Mouse (Mus musculus): ENCODE results near the gene Fam234b.
A peak's percentile ranks its signal among the peaks of the same experiment; 100 is the strongest.

The Fam234b gene

GRCm38 (mm10) chr6:135197921-135198532, at the start of gene Fam234b, which contains the start of gene Hebp1:
Fam234b (plus strand) TSS chr6:135197977.
Hebp1 (minus strand) TSS chr6:135198022.
- DNase-seq (ENCODE audit: low spot score in 2 of 2), result peak; percentile 67 to 72

DNA sequence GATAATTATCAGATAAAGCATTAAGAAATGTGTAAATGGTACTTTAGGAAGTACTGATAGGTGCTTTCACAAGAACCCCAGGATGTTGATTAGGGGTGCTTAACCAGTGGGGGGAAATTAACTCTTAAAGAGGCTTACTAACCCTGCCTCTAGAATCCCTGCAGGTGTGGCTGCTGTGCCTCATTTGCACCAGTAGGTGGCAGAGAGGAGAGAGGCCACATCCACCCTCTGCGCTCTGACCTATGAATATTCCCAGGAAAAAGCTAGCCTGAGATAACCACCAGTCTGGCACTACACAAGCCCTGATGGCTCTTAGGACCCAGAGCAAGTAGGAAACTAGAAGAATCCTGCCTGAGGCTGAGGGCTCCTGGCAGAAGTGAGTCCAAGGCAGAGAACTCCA, 49.3 kb upstream of the Fam234b start:
- DNase-seq (ENCODE audit: low spot score in 2 of 2), result no peak

DNA sequence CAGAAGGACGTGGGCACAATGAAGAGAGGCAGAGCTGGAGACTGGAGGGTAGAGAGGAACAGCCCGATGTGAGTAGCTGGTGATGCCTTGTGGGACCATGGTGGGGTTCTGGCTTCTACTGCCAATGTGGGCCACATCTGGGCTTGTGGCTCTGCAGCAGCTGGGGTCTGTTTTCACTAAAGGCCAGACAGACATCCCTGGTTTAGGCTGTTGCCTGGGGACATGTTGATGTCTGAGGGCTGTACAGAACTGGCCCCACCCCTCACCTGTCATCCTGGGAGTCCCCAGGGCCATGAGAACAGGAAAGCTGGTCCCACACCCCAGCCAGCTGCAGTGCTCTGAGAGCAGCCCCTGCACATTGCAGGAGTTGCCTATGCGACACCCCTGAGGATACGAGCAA, 48.6 kb upstream of the Fam234b start:
- no peak for DNase-seq (ENCODE audit: low spot score in 2 of 2)

- DNase-seq (ENCODE audit: low spot score in 2 of 2), result no peak
These were observed 48.1 kb upstream of the Fam234b start for GRCm38 (mm10) chr6:135149722-135150121.

DNA sequence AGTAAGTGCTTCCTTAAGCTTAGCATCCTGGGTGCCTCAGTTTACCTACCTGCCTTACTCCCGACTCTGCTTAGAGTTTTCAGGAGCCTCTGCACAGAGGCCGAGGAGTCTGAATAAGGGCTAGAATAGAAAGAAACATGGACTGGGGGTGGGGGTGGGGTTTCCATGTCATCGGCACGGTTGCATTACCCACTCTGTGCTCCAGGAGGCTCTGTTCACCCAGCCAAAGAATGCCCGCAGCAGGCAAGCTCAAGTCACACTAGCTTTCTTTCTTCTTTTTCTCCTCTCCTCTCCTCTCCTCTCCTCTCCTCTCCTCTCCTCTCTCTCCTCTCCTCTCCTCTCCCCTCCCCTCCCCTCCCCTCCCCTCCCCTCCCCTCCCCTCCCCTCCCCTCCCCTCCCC, 47.5 kb upstream of the Fam234b start:
- no peak for DNase-seq (ENCODE audit: low spot score in 2 of 2)

DNA sequence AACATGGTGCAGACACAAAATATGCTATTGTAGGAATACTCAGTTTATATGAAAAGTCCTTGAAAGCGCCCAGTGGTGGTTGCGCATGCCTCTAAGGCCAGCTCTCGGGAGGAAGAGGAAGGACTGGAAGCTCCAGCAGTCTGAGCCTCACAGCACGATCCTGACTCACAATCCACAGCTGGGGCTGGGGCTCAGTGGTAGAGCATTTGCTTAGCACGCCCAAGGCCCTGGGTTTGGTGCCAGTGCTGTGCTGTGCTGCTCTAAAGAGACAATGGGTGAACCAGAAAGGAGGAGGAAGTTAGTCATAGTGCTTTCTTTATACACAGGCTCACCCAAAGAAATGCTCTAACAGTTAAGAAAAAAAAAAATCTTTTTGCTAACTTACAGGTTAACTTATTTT, 44.1 kb upstream of the Fam234b start:
- DNase-seq (ENCODE audit: low spot score in 2 of 2), result no peak

- DNase-seq (ENCODE audit: low spot score in 2 of 2), result no peak
These were observed 41.2 kb upstream of the Fam234b start for GRCm38 (mm10) chr6:135156597-135156996.

DNA sequence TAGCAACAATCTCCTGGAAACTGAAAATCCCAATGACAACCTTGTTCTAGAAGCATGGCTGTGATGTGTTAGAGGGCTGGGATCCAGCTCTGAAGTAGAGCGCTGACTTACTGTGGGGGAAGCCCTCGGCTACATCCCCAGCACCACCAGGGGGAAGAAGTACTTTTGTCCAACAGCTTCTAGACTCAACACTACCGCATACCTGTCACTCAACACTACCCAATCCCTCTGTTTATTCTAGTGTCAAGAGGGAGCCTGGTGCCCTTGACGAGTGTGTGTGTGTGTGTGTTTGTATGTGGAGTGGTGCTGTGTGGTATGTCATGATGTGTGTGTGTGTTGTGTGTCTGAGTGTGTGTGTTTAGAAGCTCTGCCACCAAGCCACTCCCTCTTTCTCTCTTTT, 40.3 kb upstream of the Fam234b start:
- DNase-seq (ENCODE audit: low spot score in 2 of 2), result no peak

GRCm38 (mm10) chr6:135158509-135158908, 39.3 kb upstream of the Fam234b start:
- no peak for DNase-seq (ENCODE audit: low spot score in 2 of 2)

- DNase-seq (ENCODE audit: low spot score in 2 of 2), result no peak
These were observed 36.4 kb upstream of the Fam234b start for GRCm38 (mm10) chr6:135161356-135161755.

DNA sequence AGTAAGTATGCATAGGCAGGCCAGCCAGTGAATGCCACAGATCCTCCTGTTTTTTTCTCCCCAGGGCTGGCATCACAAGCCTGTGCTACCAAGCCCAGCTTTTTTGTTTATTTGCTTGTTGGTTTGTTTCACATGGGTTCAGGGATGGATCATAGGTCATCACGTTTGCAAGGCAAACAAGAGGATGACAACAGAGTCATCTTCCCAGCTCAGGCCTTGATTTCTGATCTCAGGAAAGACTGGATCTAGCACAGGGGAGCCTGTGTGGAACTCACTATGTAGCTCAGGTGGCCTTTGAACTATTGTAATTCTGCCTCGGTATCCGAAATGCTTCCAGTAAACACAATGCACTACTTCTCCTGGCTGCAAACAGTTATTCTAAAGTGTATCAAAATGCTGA, 35.5 kb upstream of the Fam234b start:
- DNase-seq (ENCODE audit: low spot score in 2 of 2), result no peak

DNA sequence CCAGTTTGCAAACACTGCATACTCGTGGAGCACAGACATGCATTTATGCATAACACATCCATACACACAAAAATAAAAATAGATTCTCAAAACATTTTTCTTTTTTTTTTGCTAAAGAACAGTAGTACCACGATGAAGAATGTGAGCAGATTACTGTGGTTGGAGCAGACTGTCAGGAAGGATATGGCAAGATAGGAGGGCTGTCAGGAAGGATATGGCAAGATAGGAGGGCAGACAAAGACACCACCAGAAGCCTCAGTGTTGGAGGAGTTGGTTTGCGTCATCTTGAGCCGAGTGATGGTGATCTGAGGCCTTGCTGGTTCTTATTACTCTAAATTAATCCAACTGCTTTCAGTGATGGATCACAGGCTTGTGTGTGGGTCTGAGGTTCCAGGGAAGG, 34.9 kb upstream of the Fam234b start:
- no peak for DNase-seq (ENCODE audit: low spot score in 2 of 2)

- no peak for DNase-seq (ENCODE audit: low spot score in 2 of 2)
These were observed 32.6 kb upstream of the Fam234b start for GRCm38 (mm10) chr6:135165191-135165590.

GRCm38 (mm10) chr6:135165706-135166105, 32.1 kb upstream of the Fam234b start:
- DNase-seq (ENCODE audit: low spot score in 2 of 2), result no peak

- DNase-seq (ENCODE audit: low spot score in 2 of 2), result no peak
These were observed 31.5 kb upstream of the Fam234b start for GRCm38 (mm10) chr6:135166262-135166661.

DNA sequence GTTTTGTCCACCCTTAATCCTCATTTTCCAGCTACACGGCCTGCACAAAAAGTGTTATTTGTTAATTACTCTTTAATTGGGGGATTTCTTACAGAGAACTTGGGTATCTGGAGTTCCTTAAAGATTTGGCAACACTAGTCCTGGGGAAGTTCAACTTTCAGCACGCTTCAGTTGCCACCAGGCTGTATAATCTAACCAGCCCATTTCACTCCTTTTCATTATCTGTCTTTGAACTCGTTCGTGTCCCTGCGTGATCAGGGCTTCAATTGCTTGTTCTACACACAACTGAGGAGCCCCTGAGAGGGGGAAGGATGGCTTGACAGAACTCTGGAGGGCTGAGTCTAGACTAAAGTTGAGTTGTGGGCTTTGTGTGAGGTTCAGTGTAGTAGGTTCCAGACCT, 31.1 kb upstream of the Fam234b start:
- DNase-seq (ENCODE audit: low spot score in 2 of 2), result no peak

GRCm38 (mm10) chr6:135167380-135168311, 30.1 kb upstream of the Fam234b start:
- DNase-seq (ENCODE audit: low spot score in 2 of 2), result peak; percentile 85 to 86

DNA sequence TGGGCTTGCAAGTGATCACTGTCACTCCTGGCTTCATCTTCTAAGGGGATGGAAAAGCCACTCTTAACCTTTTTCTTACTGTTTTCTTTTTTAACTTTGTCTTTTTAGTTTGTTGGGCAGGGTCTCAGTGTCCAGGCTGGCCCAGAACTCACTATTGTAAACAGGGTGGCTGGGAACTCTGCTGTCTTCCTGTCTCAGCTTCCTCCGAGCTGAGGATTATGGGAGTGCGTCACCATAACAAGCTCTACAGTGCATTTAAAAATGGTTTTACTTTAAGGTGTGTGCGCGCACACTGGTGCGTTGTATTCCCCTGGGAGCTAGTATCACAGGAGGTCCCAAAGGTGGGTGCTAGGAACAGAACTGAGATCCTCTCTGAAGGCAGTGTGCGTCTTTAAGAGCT, 29.3 kb upstream of the Fam234b start:
- DNase-seq (ENCODE audit: low spot score in 2 of 2), result no peak

GRCm38 (mm10) chr6:135169246-135169645, 28.5 kb upstream of the Fam234b start:
- no peak for DNase-seq (ENCODE audit: low spot score in 2 of 2)

DNA sequence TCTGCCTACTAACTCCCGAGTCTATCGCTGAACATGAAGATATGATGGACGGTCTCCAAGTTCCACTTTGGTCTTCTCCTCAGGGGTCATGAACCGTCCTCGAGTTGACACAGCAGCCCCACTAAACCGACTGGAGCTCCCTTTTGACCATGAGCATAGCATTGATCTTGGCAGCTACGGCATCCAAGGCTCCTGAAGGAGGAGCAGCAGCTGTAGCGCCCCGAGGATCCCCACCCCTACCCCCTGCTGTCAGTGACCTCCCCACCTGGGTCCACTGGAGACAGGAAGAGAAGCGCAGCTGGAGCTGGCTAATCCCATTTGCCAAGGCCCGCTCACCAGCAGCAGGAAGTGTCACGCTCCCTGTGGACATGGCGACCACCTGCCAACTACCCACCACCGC, 26.0 kb upstream of the Fam234b start:
- DNase-seq (ENCODE audit: low spot score in 2 of 2), result no peak

DNA sequence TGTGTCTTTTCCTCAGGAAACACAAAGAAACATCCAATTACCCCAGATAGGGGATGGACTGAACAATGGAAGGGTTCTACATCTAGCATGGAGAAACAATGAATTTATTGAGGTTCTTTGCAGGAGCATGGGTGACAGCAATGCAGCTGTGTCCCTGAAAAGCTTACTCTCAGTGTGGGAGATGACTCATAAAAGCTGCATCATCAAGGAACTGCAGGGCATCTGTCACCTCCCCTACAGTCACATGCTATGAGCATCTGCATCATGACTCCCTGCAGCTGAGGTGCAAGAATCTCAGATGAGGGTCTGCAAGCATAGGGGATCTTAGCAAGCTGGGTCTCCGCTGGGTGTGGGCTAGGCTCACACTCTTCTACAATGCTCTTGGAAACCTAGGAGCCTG, 22.8 kb upstream of the Fam234b start:
- DNase-seq (ENCODE audit: low spot score in 2 of 2), result no peak

- DNase-seq (ENCODE audit: low spot score in 2 of 2), result no peak
These were observed 20.5 kb upstream of the Fam234b start for GRCm38 (mm10) chr6:135177271-135177670.

- no peak for DNase-seq (ENCODE audit: low spot score in 2 of 2)
These were observed 19.2 kb upstream of the Fam234b start for GRCm38 (mm10) chr6:135178599-135178998.

Data from urinary bladder, postnatal 36 days (tissue).